Mouse (Mus musculus) stomach, postnatal 0 days (tissue): ENCODE measurements at regions not wholly inside any gene's neighbourhood (a gene's known extent, or its start where the extent isn't known, plus 50 kb on each side); places are given as distances from the start of the nearest gene placed in this dataset.

Experiments
- CTCF ChIP-seq: IDR thresholded peaks from 2 replicates; pipeline ENCODE4 v1.5.1; 2016; ENCODE audit warnings: antibody characterized with exemption, low read depth, mild to moderate bottlenecking, moderate library complexity
- EP300 ChIP-seq: optimal IDR thresholded peaks from 2 replicates; pipeline ENCODE3; 2016; ENCODE audit warnings: antibody characterized with exemption

- TF ChIP-seq EP300 = no peak
- TF ChIP-seq CTCF = no peak
Observed at GRCm38 (mm10) chr3:61494835-61495234, 129.1 kb upstream of the B430305J03Rik start.
